Mouse (Mus musculus) olfactory bulb, adult 2 months (tissue): ENCODE data around the gene M1ap. TPM values are rescaled to one million over a fixed set of nuclear protein-coding genes. Genes with fewer than 3 reads are reported as not detected.

ENCODE experiments used
- H3K27ac ChIP-seq: fragments of 200-500 bp; 2 replicates; pipeline ENCODE4 v1.5.1; 2012; ENCODE audit warnings: low read depth, low read length; ENCODE audit not compliant: insufficient read depth
- H3K4me1 ChIP-seq: fragments of 200-500 bp; 2 replicates; pipeline ENCODE4 v1.6.1; 2012; ENCODE audit warnings: low read length; ENCODE audit not compliant: control insufficient read depth, insufficient read depth
- H3K4me3 ChIP-seq: fragments of 200-500 bp; 2 replicates; pipeline ENCODE4 v1.5.1; 2012; ENCODE audit warnings: mild to moderate bottlenecking, low read depth, low read length, moderate library complexity; ENCODE audit not compliant: insufficient read depth
- CTCF ChIP-seq: fragments of 200-500 bp; IDR thresholded peaks from 2 replicates; pipeline ENCODE4 v1.5.1; 2012; ENCODE audit warnings: low read depth, mild to moderate bottlenecking, low read length, moderate library complexity; ENCODE audit not compliant: insufficient read depth
- POLR2A ChIP-seq: fragments of 200-500 bp; IDR thresholded peaks from 2 replicates; pipeline ENCODE4 v1.6.1; 2012; ENCODE audit warnings: mild to moderate bottlenecking, low read depth, low read length, moderate library complexity; ENCODE audit not compliant: insufficient read depth
- WGBS: fragments of 180-500 bp; shearing (Covaris S2); methylation state at CpG from one replicate; pipeline ENCODE4 v1.1.7; 2018; 5-methylcytosine and 5-hydroxymethylcytosine counted together
- polyA plus RNA-seq: library from polyadenylated mRNA; stranded (reverse); fragments of >200 nt; gene quantifications from 2 replicates; pipeline ENCODE4 v1.2.4, GENCODE M21; 2012; ENCODE audit warnings: low replicate concordance; ENCODE audit not compliant: missing spikeins, insufficient read depth, insufficient read length

Gene M1ap
- polyA plus RNA-seq, 1 experiment, result not detected

DNA sequence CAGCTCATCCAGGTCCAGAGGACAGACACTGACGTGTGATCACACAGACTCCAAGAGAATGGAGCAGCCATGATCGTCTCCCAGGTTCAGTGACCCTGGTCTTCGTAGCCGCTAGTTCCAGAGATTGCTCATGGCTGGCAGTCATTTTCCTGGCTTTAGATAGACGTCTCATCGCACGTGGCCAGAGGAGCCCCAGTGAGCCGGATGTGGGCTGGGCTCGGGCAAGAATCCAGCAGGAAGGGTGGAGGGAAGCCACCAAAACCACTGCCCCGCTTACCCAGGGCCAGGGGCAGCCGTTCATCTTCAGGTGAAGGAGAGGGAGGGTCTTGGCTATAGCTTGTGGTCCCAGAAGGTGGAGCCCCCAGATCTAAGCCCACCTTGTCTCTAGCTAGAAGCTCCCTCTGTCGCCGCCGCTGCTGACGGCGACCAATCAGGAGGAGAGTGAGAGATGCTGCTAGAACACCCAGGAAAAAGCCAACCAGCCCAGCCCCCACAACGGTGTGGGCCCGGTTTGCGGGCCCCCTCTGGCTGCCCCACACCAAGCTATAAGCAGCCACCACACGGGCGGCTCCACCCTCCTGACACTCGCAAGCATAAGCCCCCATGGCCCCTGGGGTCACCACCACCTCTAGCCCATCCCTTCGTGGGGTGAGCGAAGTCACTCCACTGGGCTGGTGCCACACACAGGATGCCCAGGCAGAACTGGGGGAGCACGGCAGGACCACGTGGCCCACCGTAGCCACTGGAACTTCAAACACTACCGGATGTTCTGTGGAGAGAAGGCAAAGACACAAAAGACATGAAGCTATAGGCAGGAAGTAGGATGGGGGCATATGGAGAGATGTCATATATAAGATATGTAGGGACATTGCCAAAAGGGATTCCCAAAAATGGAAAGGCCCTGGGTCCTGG lies 33.1 kb upstream of the M1ap start:
- 84% methylated on average over 28 of the region's 28 CpGs for WGBS
- Histone ChIP-seq H3K27ac (no peak overlapping the region), H3K4me1 (no peaks in the 10 kb centered on the region; the same call in none of the 2 replicates), H3K4me3 (no peak overlapping the region)
- TF ChIP-seq POLR2A (no peak), CTCF (no peak)

DNA sequence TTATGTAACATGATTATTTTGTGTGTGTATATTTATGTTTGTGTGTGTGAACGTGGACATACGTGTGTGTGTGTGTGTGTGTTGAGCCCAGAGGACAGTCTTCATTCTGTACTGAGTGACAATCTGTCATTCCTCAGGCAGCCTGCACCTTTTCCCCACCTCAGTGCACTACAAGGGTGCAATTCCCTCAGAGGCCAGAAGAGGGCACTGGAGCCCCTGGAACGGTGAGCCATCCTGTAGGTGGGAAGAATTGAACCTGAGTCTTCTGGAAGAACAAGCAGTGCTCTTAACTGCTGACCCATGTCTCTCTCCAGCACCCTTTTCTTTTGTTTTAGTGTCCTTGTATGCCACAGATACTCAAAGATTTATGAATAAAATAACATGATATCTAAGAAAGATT lies 30.8 kb upstream of the M1ap start:
- Histone ChIP-seq H3K4me3 (no peak overlapping the region), H3K27ac (no peak overlapping the region), H3K4me1 (no peaks in the 10 kb centered on the region; the same call in 1 of the 2 replicates)
- WGBS, result 35% methylated on average over 3 of the region's 3 CpGs
- TF ChIP-seq CTCF (peak; percentile 74; the same call in 1 of the 2 replicates), POLR2A (no peak)

DNA sequence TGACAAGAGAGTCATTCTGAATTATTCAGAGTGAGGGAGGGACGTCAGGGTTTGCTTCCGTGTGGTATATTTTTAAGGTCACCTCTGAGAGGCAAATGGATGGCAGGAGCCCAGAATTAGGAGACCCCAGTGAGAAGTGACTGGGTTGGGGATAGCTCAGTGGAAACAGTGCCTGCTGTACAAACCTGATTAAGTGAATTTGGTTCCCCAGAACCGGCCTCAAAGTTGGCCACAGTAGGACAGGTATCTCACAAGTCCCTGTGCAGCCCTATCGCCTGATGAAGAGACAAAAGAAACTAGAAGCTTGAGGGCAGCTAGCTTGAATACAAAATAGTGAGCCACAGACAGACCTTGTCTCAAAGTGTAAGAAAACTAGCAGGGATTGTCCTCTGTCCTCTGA lies 30.2 kb upstream of the M1ap start:
- TF ChIP-seq CTCF (no peak), POLR2A (no peak)
- Histone ChIP-seq H3K4me1 (no peaks in the 10 kb centered on the region; the same call in 1 of the 2 replicates), H3K4me3 (no peak overlapping the region), H3K27ac (no peak overlapping the region)
- WGBS, result 89% methylated on average over 4 of the region's 4 CpGs

DNA sequence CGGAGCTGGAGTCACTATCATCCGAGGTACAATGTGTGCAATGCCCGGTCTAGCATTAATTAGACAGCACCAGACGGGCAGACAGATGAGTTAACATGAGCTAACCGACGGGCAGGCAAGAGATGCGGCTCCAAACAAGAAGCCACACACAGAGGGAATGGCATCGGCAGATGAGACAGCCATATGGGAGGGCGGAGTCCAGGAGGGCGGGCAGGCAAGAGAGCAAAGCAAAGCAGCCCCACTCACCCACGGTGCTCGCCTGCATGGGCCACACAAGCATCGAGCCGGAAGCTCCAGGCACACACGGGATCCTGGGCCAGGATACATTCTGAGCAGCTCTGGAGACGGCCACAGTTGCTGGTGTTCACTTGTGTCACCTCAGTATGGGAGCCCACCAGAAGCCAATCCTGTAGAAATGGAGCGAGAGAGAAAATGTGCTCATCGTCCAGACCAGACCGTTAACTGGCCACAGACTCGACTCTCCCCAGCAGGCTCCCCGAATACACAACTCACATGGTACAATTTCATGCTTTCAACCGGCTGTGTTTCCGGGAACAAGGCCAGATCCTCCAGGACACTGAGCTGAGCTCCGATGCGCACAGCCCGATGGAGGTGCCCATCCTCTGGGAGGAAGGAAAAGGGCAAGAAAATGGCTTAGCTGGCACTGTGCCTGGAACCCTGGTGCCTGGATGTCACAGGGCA lies 29.5 kb upstream of the M1ap start:
- WGBS, result 71% methylated on average over 26 of the region's 26 CpGs
- H3K4me3 ChIP-seq, result no peak overlapping the region
- TF ChIP-seq CTCF, result no peak
- no peak for TF ChIP-seq POLR2A
- H3K4me1 ChIP-seq, result no peaks in the 10 kb centered on the region; the same call in 1 of the 2 replicates
- no peak overlapping the region for H3K27ac ChIP-seq

DNA sequence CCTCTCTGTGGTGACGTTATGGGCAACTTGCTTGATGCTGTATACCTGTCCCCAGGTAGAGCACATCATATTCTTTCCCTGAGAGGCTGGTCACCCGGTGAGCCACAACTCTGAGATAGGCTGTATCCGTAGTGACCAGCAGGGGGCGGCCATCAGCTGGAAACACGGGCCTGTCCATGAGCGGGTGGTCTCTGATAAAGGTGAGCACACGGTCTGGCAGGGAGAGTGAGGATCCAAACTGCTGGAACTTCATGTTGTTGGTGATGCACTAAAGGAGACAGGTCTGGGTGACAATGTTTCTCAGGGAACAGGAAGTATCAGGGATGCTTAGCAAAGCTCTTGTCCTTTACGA lies 28.9 kb upstream of the M1ap start:
- TF ChIP-seq POLR2A (no peak), CTCF (peak; percentile 51; the same call in 1 of the 2 replicates)
- Histone ChIP-seq H3K4me1 (no peaks in the 10 kb centered on the region; the same call in 1 of the 2 replicates), H3K4me3 (no peak overlapping the region), H3K27ac (no peak overlapping the region)
- 26% methylated on average over 8 of the region's 8 CpGs for WGBS

DNA sequence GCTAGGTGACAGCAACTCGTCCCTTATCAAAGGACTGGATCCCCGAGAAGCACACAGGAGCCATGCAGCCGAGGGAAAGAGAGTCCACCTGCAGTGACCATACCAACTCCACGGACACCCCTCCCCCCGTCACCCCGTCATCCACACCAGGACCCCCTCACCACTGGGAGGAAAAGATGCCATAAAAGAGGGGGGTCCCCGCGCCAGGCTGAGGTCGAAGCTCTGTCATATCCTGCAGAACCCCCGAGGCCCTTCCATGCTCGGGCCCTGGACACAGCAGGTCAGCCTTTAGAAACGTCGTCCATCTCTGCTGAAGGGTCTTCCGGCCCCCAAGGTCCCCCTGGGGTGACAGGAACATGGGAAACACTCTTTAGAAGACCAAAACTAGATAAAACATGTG lies 28.3 kb upstream of the M1ap start:
- no peaks in the 10 kb centered on the region; the same call in 1 of the 2 replicates for H3K4me1 ChIP-seq
- TF ChIP-seq CTCF (no peak), POLR2A (no peak)
- H3K27ac ChIP-seq, result no peak overlapping the region
- WGBS, result 87% methylated on average over 14 of the region's 14 CpGs
- H3K4me3 ChIP-seq, result no peak overlapping the region

DNA sequence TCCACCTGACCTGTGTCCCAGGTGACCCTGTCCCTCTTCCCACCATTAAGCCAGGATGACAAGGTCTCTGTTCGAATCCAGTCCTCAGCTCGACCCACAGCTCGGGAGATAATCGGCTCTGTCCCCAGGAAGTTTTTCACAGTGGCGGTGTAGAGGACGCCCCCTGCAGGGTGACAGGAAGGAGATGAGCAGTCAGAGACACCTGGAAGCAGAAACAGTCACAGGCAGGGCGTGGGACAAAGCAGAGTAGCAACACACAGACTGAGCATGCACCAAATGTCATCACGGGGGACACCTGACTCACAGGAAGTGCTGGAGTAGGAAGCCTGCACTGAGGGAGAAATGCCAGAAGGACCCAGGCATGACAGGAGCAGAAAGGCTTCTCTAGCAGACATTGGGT lies 27.2 kb upstream of the M1ap start:
- Histone ChIP-seq H3K4me3 (no peak overlapping the region), H3K4me1 (no peaks in the 10 kb centered on the region), H3K27ac (no peak overlapping the region)
- TF ChIP-seq POLR2A (no peak), CTCF (no peak)
- 69% methylated on average over 8 of the region's 8 CpGs for WGBS

DNA sequence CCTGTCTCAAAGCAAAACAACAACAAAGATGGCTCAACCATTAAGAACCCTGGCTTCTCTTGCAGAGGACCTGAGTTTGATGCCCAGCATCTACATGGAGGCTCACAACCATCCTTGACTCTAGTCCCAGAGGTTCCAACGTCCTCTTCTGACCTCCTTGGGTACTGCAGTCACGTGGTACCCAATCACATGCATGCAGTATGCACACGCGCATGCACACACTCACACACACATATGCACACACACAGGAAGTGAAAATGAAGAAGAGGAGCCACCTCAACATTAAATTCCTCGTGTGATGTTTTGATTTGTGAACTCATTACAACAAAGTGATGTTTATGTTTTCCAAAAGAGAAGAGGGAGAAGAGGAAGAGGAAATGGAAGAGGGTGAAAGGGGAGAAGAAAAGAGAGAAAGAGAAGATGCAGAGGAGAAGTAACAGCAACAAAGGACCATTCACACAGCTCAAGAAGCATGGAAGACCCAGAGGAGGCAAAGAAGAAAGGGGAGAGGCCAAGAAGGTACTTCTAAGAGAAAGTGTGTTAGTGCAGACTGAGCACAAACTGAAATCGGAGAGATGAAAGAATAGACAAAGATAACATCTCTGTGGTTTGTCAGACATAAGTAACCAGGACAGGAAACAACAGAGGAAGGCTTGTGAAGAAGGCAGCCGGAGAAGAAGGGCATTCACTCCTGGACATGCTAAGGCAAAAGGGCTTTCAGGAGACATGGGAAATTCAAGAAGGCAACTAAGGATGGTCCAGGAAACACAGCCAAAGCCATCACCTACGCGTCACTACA lies 25.1 kb upstream of the M1ap start:
- WGBS, result 77% methylated on average over 9 of the region's 9 CpGs
- Histone ChIP-seq H3K27ac (no peak overlapping the region), H3K4me1 (no peaks in the 10 kb centered on the region), H3K4me3 (no peak overlapping the region)
- TF ChIP-seq POLR2A, result no peak
- TF ChIP-seq CTCF, result no peak
